Mouse (Mus musculus) cerebellum, adult 2 months (tissue): Measurements from ENCODE around the gene Tmem171.

Source experiments
- CTCF ChIP-seq: fragments of 200-500 bp; IDR thresholded peaks from 2 replicates; pipeline ENCODE4 v1.5.1; 2011; ENCODE audit warnings: low read depth, mild to moderate bottlenecking, control low read depth, low read length, moderate library complexity, borderline replicate concordance; ENCODE audit not compliant: insufficient read depth
- POLR2A ChIP-seq: fragments of 200-500 bp; IDR thresholded peaks from 2 replicates; pipeline ENCODE4 v1.6.1; 2011; ENCODE audit warnings: low read length, control low read depth, borderline replicate concordance; ENCODE audit not compliant: insufficient read depth

GRCm38 (mm10) chr13:98654129-98654939, 40.3 kb downstream of the Tmem171 start:
- TF ChIP-seq CTCF (no peak), POLR2A (no peak)
